Mouse (Mus musculus) stomach, embryonic 14.5 days (tissue): ENCODE measurements around the gene Tprn. TPM values are rescaled to one million over a fixed set of nuclear protein-coding genes. Genes with fewer than 3 reads are reported as not detected.

Source experiments
- ATAC-seq: fragments of 200-750 bp; cut with Nextera tagmentation; 2 replicates; pipeline ENCODE4 v1.8.0; 2017; ENCODE audit warnings: low read depth, moderate TSS enrichment; ENCODE audit not compliant: insufficient number of reproducible peaks, insufficient read depth, low FRiP score
- H3K27ac ChIP-seq: fragments of 300-500 bp; sonication (generic); 2 replicates; pipeline ENCODE4 v1.5.1; 2014; ENCODE audit warnings: mild to moderate bottlenecking, low read length, moderate library complexity, mixed read lengths
- H3K27me3 ChIP-seq: fragments of 300-500 bp; sonication (generic); 2 replicates; pipeline ENCODE4 v1.6.1; 2014; ENCODE audit warnings: low read length, control low read depth, mixed read lengths; ENCODE audit not compliant: control insufficient read depth, insufficient read depth
- H3K36me3 ChIP-seq: fragments of 300-500 bp; sonication (generic); 2 replicates; pipeline ENCODE4 v1.6.1; 2014; ENCODE audit warnings: mild to moderate bottlenecking, control low read depth, low read length, moderate library complexity, mixed read lengths; ENCODE audit not compliant: control insufficient read depth, insufficient read depth
- H3K4me1 ChIP-seq: fragments of 300-500 bp; sonication (generic); 2 replicates; pipeline ENCODE4 v1.6.1; 2014; ENCODE audit warnings: low read length, control low read depth, mixed read lengths; ENCODE audit not compliant: control insufficient read depth, insufficient read depth
- H3K4me2 ChIP-seq: fragments of 300-500 bp; sonication (generic); replicated peaks from 2 replicates; pipeline ENCODE4 v1.6.1; 2014; ENCODE audit warnings: low read depth, low read length, control low read depth
- H3K4me3 ChIP-seq: fragments of 300-500 bp; sonication (generic); 2 replicates; pipeline ENCODE4 v1.5.1; 2014; ENCODE audit warnings: low read depth, low read length, control low read depth
- H3K9ac ChIP-seq: fragments of 300-500 bp; sonication (generic); replicated peaks from 2 replicates; pipeline ENCODE4 v1.6.1; 2014; ENCODE audit warnings: low read depth, mild to moderate bottlenecking, control low read depth, low read length, moderate library complexity, mixed read lengths
- H3K9me3 ChIP-seq: fragments of 300-500 bp; sonication (generic); 2 replicates; pipeline ENCODE4 v1.6.1; 2016; ENCODE audit warnings: low read depth, low read length, control low read depth; ENCODE audit not compliant: control insufficient read depth
- WGBS: fragments of 180-500 bp; shearing (Covaris S2); extraction: QIAGEN DNeasy Blood & Tissue Kit; methylation state at CpG from one replicate; pipeline ENCODE4 v1.1.7; 2014; 5-methylcytosine and 5-hydroxymethylcytosine counted together
- polyA plus RNA-seq: library from polyadenylated mRNA; unstranded; fragments of >200 nt; fragmentation: Nextera tagmentation; extraction: Ambion mirVana; gene quantifications from 2 replicates; pipeline ENCODE4 v1.2.1, GENCODE M21; 2014

Tprn gene
- polyA plus RNA-seq, 1 experiment from 2014 or later: 6.2 TPM

- H3K27ac ChIP-seq: peak overlapping the region; percentile 17; the same call in 1 of the 2 replicates
- H3K4me2 ChIP-seq: peak overlapping the region; percentile 95
- no peaks in the 10 kb centered on the region for H3K9me3 ChIP-seq
- H3K4me3 ChIP-seq: peak overlapping the region; percentile 75
- H3K4me1 ChIP-seq: peaks cover 16% of the 10 kb centered on the region; the same call in 1 of the 2 replicates
- peak overlapping the region; percentile 82 for H3K9ac ChIP-seq
- H3K27me3 ChIP-seq: no peaks in the 10 kb centered on the region
- ATAC-seq: no peak
- WGBS: 32% methylated on average over 16 of the region's 16 CpGs
- peaks cover 55% of the 10 kb centered on the region for H3K36me3 ChIP-seq
These were observed 10.6 kb downstream of the Tprn start for GRCm38 (mm10) chr2:25273010-25273409.

- H3K4me2 ChIP-seq: no peak overlapping the region
- no peak overlapping the region for H3K4me3 ChIP-seq
- WGBS: 64% methylated on average over 13 of the region's 13 CpGs
- H3K27ac ChIP-seq: no peak overlapping the region
- no peak overlapping the region for H3K9ac ChIP-seq
- H3K4me1 ChIP-seq: no peaks in the 10 kb centered on the region
- no peaks in the 10 kb centered on the region for H3K27me3 ChIP-seq
- H3K9me3 ChIP-seq: no peaks in the 10 kb centered on the region
- H3K36me3 ChIP-seq: peaks cover 93% of the 10 kb centered on the region
- ATAC-seq: no peak; the same call in 1 of the 2 replicates
These were observed 16.8 kb downstream of the Tprn start for GRCm38 (mm10) chr2:25278928-25279882.

- Histone ChIP-seq H3K27ac (peak overlapping the region; percentile 88), H3K9me3 (no peaks in the 10 kb centered on the region), H3K27me3 (peaks cover 21% of the 10 kb centered on the region), H3K4me1 (peaks cover 11% of the 10 kb centered on the region; the same call in 1 of the 2 replicates), H3K9ac (no peak overlapping the region), H3K4me2 (no peak overlapping the region), H3K4me3 (no peak overlapping the region), H3K36me3 (peaks cover 49% of the 10 kb centered on the region)
- WGBS: 82% methylated on average over 2 of the region's 2 CpGs
- no peak for ATAC-seq
These were observed 23.1 kb downstream of the Tprn start for GRCm38 (mm10) chr2:25285551-25285950.

- Histone ChIP-seq H3K9ac (no peak overlapping the region), H3K4me2 (peak overlapping the region; percentile 6; the same call in 1 of the 2 replicates), H3K4me3 (no peak overlapping the region), H3K4me1 (peaks cover 11% of the 10 kb centered on the region; the same call in 1 of the 2 replicates), H3K27me3 (peaks cover 28% of the 10 kb centered on the region), H3K27ac (peak overlapping the region; percentile 88), H3K36me3 (peaks cover 42% of the 10 kb centered on the region), H3K9me3 (no peaks in the 10 kb centered on the region)
- no peak for ATAC-seq
- WGBS: 54% methylated on average over 1 of the region's 1 CpGs
These were observed 23.9 kb downstream of the Tprn start for GRCm38 (mm10) chr2:25286314-25286713.

GRCm38 (mm10) chr2:25286837-25287636, 24.6 kb downstream of the Tprn start:
- 45% methylated on average over 7 of the region's 7 CpGs for WGBS
- peaks cover 38% of the 10 kb centered on the region for H3K36me3 ChIP-seq
- no peaks in the 10 kb centered on the region for H3K9me3 ChIP-seq
- H3K4me1 ChIP-seq: peaks cover 12% of the 10 kb centered on the region
- no peak overlapping the region for H3K9ac ChIP-seq
- no peak overlapping the region for H3K4me3 ChIP-seq
- peak; percentile 65 for ATAC-seq
- peaks cover 36% of the 10 kb centered on the region for H3K27me3 ChIP-seq
- peak overlapping the region; percentile 6; the same call in 1 of the 2 replicates for H3K4me2 ChIP-seq
- H3K27ac ChIP-seq: peak overlapping the region; percentile 88

- no peak within 1 kb of the TSS for H3K4me3 ChIP-seq
- no peak for ATAC-seq
- no peak within 1 kb of the TSS for H3K9ac ChIP-seq
- peaks cover 28% of the 10 kb centered on the region for H3K36me3 ChIP-seq
- H3K4me2 ChIP-seq: no peak within 1 kb of the TSS
- H3K4me1 ChIP-seq: peaks cover 18% of the 10 kb centered on the region
- 83% methylated on average over 6 of the region's 6 CpGs for WGBS
- peaks cover 44% of the 10 kb centered on the region for H3K27me3 ChIP-seq
- H3K27ac ChIP-seq: peak within 1 kb of the TSS; percentile 88; the same call in 1 of the 2 replicates
- no peaks in the 10 kb centered on the region for H3K9me3 ChIP-seq
These were observed 25.7 kb downstream of the Tprn start, which contains the start of gene Tmem210 for GRCm38 (mm10) chr2:25287927-25288649. TSS of gene Tmem210 (plus strand) at chr2:25288145.

GRCm38 (mm10) chr2:25288734-25289345, 26.4 kb downstream of the Tprn start:
- ATAC-seq: no peak
- H3K9ac ChIP-seq: no peak overlapping the region
- no peaks in the 10 kb centered on the region for H3K9me3 ChIP-seq
- WGBS: 76% methylated on average over 7 of the region's 7 CpGs
- peaks cover 21% of the 10 kb centered on the region for H3K36me3 ChIP-seq
- H3K4me2 ChIP-seq: no peak overlapping the region
- no peak overlapping the region for H3K27ac ChIP-seq
- no peak overlapping the region for H3K4me3 ChIP-seq
- peaks cover 18% of the 10 kb centered on the region for H3K4me1 ChIP-seq
- H3K27me3 ChIP-seq: peaks cover 44% of the 10 kb centered on the region
